Mouse (Mus musculus): ENCODE results near the gene Col25a1. TPM values are rescaled to one million over a fixed set of nuclear protein-coding genes. Genes with fewer than 3 reads are reported as not detected.

Gene Col25a1
- polyA plus RNA-seq, 1 experiment, result 0.85 TPM

- Histone ChIP-seq H3K36me3 (ENCODE audit: control insufficient read depth, insufficient read depth, low read length, poor library complexity, severe bottlenecking) (no peaks in the 10 kb centered on the region), H3K4me3 (ENCODE audit: low read depth, low read length) (no peak overlapping the region), H3K9me3 (replicated peaks; ENCODE audit: control insufficient read depth, insufficient read depth, low read length, poor library complexity, severe bottlenecking) (no peaks in the 10 kb centered on the region), H3K4me1 (ENCODE audit: control insufficient read depth, insufficient read depth, low read length) (no peaks in the 10 kb centered on the region), H3K27me3 (ENCODE audit: control insufficient read depth, insufficient read depth, low read length, poor library complexity, severe bottlenecking) (no peaks in the 10 kb centered on the region), H3K9ac (ENCODE audit: low read depth, poor library complexity, severe bottlenecking) (no peak overlapping the region), H3K27ac (ENCODE audit: insufficient read depth, low read length) (no peak overlapping the region)
- TF ChIP-seq CTCF (IDR thresholded peaks at IDR 0.05; ENCODE audit: low read depth, low read length) (no peak), EP300 (IDR thresholded peaks at IDR 0.05; ENCODE audit: insufficient read depth, low read depth, low read length) (no peak), POLR2A (IDR thresholded peaks at IDR 0.05; ENCODE audit: insufficient read depth, low read length) (no peak)
Measured at GRCm38 (mm10) chr3:130290175-130290574, 158.9 kb downstream of the Col25a1 start.

DNA sequence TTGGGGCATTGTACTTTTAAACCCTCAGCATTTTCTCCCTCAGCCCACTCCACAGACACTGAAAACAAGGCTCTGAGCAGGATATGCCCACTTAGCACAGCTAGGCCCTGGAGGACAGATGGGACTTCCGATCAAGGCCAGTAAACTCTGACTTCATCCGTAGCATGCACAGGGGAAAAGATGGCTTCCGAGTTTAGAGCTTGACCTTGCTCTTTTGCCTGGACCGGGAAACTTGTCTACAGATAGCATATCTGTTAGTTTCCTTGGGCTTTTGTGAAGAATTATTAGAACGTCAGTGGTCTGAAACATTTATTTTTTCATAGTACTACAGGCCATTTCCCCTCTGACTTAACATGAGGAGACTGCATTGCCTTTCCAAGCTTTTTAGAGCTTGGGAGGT is 159.4 kb downstream of the Col25a1 start:
- Histone ChIP-seq H3K27ac (ENCODE audit: insufficient read depth, low read length) (no peak overlapping the region), H3K27me3 (ENCODE audit: control insufficient read depth, insufficient read depth, low read length, poor library complexity, severe bottlenecking) (no peaks in the 10 kb centered on the region), H3K9me3 (replicated peaks; ENCODE audit: control insufficient read depth, insufficient read depth, low read length, poor library complexity, severe bottlenecking) (no peaks in the 10 kb centered on the region), H3K4me3 (ENCODE audit: low read depth, low read length) (no peak overlapping the region), H3K4me1 (ENCODE audit: control insufficient read depth, insufficient read depth, low read length) (no peaks in the 10 kb centered on the region), H3K36me3 (ENCODE audit: control insufficient read depth, insufficient read depth, low read length, poor library complexity, severe bottlenecking) (no peaks in the 10 kb centered on the region), H3K9ac (ENCODE audit: low read depth, poor library complexity, severe bottlenecking) (no peak overlapping the region)
- TF ChIP-seq POLR2A (IDR thresholded peaks at IDR 0.05; ENCODE audit: insufficient read depth, low read length), result no peak
- no peak for TF ChIP-seq EP300 (IDR thresholded peaks at IDR 0.05; ENCODE audit: insufficient read depth, low read depth, low read length)
- TF ChIP-seq CTCF (IDR thresholded peaks at IDR 0.05; ENCODE audit: low read depth, low read length), result no peak

DNA sequence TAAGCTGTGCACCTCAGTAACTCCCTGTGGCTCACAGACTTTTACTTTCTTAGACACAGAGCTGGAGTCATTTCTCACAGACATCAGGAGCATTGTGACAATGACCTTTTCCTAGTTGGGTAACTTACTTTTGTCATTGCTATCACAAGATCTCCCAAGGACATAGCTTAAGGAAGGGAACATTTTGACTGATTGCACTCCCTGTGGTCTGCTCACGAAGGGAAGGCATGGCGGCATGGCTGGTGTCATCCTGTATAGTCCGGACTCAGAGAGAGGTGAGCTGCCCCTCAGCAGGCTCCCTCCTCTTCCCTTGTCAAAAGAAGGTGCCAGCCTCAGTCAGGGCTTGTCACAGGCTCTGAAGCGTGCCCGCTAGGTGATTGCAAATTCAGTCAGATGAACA is 160.6 kb downstream of the Col25a1 start:
- Histone ChIP-seq H3K4me1 (ENCODE audit: control insufficient read depth, insufficient read depth, low read length) (no peaks in the 10 kb centered on the region), H3K9me3 (replicated peaks; ENCODE audit: control insufficient read depth, insufficient read depth, low read length, poor library complexity, severe bottlenecking) (no peaks in the 10 kb centered on the region), H3K36me3 (ENCODE audit: control insufficient read depth, insufficient read depth, low read length, poor library complexity, severe bottlenecking) (no peaks in the 10 kb centered on the region), H3K4me3 (ENCODE audit: low read depth, low read length) (no peak overlapping the region), H3K9ac (ENCODE audit: low read depth, poor library complexity, severe bottlenecking) (no peak overlapping the region), H3K27ac (ENCODE audit: insufficient read depth, low read length) (no peak overlapping the region), H3K27me3 (ENCODE audit: control insufficient read depth, insufficient read depth, low read length, poor library complexity, severe bottlenecking) (no peaks in the 10 kb centered on the region)
- TF ChIP-seq POLR2A (IDR thresholded peaks at IDR 0.05; ENCODE audit: insufficient read depth, low read length), result no peak
- no peak for TF ChIP-seq EP300 (IDR thresholded peaks at IDR 0.05; ENCODE audit: insufficient read depth, low read depth, low read length)
- TF ChIP-seq CTCF (IDR thresholded peaks at IDR 0.05; ENCODE audit: low read depth, low read length), result no peak

- no peak for TF ChIP-seq POLR2A (IDR thresholded peaks at IDR 0.05; ENCODE audit: insufficient read depth, low read length)
- no peak for TF ChIP-seq CTCF (IDR thresholded peaks at IDR 0.05; ENCODE audit: low read depth, low read length)
- no peak for TF ChIP-seq EP300 (IDR thresholded peaks at IDR 0.05; ENCODE audit: insufficient read depth, low read depth, low read length)
- Histone ChIP-seq H3K9me3 (replicated peaks; ENCODE audit: control insufficient read depth, insufficient read depth, low read length, poor library complexity, severe bottlenecking) (no peaks in the 10 kb centered on the region), H3K9ac (ENCODE audit: low read depth, poor library complexity, severe bottlenecking) (no peak overlapping the region), H3K4me1 (ENCODE audit: control insufficient read depth, insufficient read depth, low read length) (no peaks in the 10 kb centered on the region), H3K27ac (ENCODE audit: insufficient read depth, low read length) (no peak overlapping the region), H3K36me3 (ENCODE audit: control insufficient read depth, insufficient read depth, low read length, poor library complexity, severe bottlenecking) (no peaks in the 10 kb centered on the region), H3K27me3 (ENCODE audit: control insufficient read depth, insufficient read depth, low read length, poor library complexity, severe bottlenecking) (no peaks in the 10 kb centered on the region), H3K4me3 (ENCODE audit: low read depth, low read length) (no peak overlapping the region)
Measured at GRCm38 (mm10) chr3:130300530-130300929, 169.2 kb downstream of the Col25a1 start.

DNA sequence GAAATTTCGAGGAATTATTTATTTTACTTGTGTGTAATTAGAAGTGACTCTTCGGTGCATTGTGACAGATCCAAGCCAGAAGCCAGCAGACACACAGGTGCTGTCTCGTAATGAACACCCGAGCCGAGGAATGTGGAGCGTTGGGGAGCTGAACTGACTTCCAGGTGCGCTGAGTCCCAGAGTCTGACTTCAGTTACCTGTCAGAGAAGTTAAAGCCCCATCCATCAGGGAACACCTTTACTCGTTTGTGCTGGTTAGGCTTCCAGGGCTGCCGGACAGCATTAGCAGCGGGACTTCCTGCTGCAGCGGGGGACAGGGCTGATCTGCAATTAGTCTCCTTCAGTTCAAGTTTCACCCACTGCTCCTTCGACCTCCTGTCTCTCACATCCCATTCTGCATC is 172.3 kb downstream of the Col25a1 start:
- no peak overlapping the region for H3K9ac ChIP-seq (ENCODE audit: low read depth, poor library complexity, severe bottlenecking)
- no peaks in the 10 kb centered on the region for H3K27me3 ChIP-seq (ENCODE audit: control insufficient read depth, insufficient read depth, low read length, poor library complexity, severe bottlenecking)
- no peaks in the 10 kb centered on the region for H3K9me3 ChIP-seq (replicated peaks; ENCODE audit: control insufficient read depth, insufficient read depth, low read length, poor library complexity, severe bottlenecking)
- no peaks in the 10 kb centered on the region for H3K4me1 ChIP-seq (ENCODE audit: control insufficient read depth, insufficient read depth, low read length)
- H3K4me3 ChIP-seq (ENCODE audit: low read depth, low read length), result no peak overlapping the region
- no peak for TF ChIP-seq POLR2A (IDR thresholded peaks at IDR 0.05; ENCODE audit: insufficient read depth, low read length)
- TF ChIP-seq EP300 (IDR thresholded peaks at IDR 0.05; ENCODE audit: insufficient read depth, low read depth, low read length), result no peak
- no peak for TF ChIP-seq CTCF (IDR thresholded peaks at IDR 0.05; ENCODE audit: low read depth, low read length)
- no peaks in the 10 kb centered on the region for H3K36me3 ChIP-seq (ENCODE audit: control insufficient read depth, insufficient read depth, low read length, poor library complexity, severe bottlenecking)
- H3K27ac ChIP-seq (ENCODE audit: insufficient read depth, low read length), result no peak overlapping the region

GRCm38 (mm10) chr3:130304827-130305226 is 173.5 kb downstream of the Col25a1 start:
- H3K27ac ChIP-seq (ENCODE audit: insufficient read depth, low read length), result no peak overlapping the region
- H3K36me3 ChIP-seq (ENCODE audit: control insufficient read depth, insufficient read depth, low read length, poor library complexity, severe bottlenecking), result no peaks in the 10 kb centered on the region
- no peak overlapping the region for H3K9ac ChIP-seq (ENCODE audit: low read depth, poor library complexity, severe bottlenecking)
- no peak overlapping the region for H3K4me3 ChIP-seq (ENCODE audit: low read depth, low read length)
- H3K4me1 ChIP-seq (ENCODE audit: control insufficient read depth, insufficient read depth, low read length), result no peaks in the 10 kb centered on the region
- TF ChIP-seq POLR2A (IDR thresholded peaks at IDR 0.05; ENCODE audit: insufficient read depth, low read length) (no peak), CTCF (IDR thresholded peaks at IDR 0.05; ENCODE audit: low read depth, low read length) (no peak)
- H3K27me3 ChIP-seq (ENCODE audit: control insufficient read depth, insufficient read depth, low read length, poor library complexity, severe bottlenecking), result no peaks in the 10 kb centered on the region
- no peaks in the 10 kb centered on the region for H3K9me3 ChIP-seq (replicated peaks; ENCODE audit: control insufficient read depth, insufficient read depth, low read length, poor library complexity, severe bottlenecking)

Measured in ES-Bruce4 (cell line).